Mouse (Mus musculus) adrenal gland, postnatal 14 days (tissue): Measurements from ENCODE around the gene Jund. TPM values are rescaled to one million over a fixed set of nuclear protein-coding genes. Genes with fewer than 3 reads are reported as not detected.

Source experiments
- DNase-seq: peaks from one replicate; pipeline ENCODE4 v3.0.0; 2021; ENCODE audit warnings: mixed read lengths
- total RNA-seq: library from RNA; stranded (reverse); gene quantifications from 2 replicates; pipeline ENCODE4 v1.2.3, GENCODE M21; 2021

The Jund gene
- total RNA-seq, 1 experiment from 2014 or later, result 174 TPM

DNA sequence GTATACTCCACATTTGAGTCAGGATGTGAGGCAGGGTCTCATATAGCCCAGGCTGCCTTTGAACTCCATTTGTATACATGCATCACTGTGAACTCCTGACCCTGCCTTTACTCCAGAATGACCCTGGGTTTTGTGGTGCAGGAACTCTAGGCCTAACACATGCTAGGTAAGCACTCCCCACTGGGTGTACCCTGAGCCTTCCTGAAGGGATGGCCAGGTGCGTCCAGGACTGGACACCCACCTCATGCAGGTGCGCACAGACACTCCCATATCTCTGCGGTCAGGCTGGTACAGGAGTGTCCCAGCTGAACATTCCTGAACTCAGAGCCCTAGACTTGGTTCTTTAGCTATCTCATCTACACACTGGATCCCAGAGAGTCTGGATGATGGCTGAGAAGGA, 24.6 kb upstream of the Jund start:
- no peak for DNase-seq

DNA sequence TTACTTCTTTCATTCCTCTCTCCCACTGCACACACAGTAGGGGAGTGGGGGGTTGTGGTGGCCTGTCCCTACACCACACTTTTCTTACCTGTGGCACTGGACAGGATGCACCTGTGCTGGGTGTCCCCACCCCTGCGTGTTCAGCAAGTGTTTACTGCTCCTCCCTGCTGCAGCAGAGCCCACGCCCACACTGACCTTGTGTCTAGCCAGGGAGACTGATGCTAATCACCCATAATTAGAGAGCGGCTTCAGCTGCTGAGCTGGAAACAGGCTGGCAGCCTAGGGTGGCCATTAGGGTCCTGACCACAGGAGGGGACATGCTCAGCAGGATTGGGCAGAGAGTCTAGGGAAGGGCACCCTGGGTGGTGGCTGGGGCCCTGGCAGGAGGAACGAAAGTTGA, 24.0 kb upstream of the Jund start:
- DNase-seq, result no peak

DNA sequence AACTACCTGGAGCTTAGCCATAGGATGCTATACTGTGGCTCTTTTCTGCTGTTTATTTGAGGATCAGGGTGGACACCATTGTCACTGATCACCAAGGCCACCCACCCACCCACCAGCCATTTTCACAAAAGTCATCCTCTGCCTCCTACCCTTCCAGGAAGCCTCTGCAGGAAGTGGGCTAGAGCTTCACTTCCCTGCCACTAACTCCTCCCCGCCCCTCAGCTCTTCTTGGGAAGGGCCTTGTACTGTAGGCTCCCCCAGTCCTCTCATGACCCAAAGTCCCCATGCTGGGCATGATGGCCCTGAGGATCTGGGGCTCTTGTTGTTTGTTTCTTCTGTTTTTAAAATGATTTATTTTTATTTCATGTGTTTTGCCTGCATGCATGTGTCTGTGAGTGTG, 23.4 kb upstream of the Jund start:
- DNase-seq, result no peak

DNA sequence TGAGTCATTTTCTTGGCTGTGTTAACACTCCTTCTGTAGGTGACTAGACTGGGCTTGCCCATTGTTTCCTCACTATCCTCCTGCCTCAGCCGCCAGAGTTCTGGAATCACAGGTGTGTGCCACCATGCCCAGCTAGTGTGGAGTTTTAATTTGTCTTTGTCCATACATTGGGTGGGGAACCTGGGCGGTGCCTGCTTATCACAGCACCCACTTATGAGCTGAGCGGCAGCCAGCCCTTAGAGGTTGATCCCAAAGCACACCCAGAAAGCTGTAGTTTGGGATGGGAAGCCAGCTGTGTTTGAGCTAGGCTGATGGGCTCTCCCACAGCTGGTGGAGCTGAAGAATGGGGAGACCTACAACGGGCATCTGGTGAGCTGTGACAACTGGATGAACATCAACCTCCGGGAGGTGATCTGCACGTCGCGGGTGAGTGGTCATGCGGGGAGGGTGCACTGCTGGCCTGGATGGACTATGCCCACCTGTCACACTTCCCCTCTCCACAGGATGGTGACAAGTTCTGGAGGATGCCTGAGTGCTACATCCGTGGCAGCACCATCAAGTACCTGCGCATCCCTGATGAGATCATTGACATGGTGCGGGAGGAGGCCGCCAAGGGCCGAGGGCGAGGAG, 21.2 kb upstream of the Jund start:
- DNase-seq, result no peak

DNA sequence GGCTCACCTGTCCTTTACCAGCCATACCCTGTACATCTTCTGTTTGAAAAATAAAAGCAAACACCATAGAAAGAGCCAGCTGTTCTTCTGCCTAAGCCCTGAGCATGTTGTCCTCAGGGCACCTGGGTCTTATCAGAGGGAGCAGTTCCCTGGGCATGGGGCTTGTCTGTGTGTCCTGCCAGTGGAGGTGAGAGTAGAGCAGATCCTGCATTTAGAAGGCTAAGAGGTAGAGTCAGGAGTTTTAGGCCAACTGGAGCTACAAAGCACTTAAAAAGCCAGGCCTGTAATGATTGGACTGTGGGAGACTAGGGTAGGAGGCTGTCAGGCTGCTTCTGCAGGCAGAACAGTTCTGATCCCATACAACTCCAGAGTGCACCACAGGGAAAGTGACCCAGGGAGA, 20.1 kb upstream of the Jund start:
- DNase-seq, result no peak

DNA sequence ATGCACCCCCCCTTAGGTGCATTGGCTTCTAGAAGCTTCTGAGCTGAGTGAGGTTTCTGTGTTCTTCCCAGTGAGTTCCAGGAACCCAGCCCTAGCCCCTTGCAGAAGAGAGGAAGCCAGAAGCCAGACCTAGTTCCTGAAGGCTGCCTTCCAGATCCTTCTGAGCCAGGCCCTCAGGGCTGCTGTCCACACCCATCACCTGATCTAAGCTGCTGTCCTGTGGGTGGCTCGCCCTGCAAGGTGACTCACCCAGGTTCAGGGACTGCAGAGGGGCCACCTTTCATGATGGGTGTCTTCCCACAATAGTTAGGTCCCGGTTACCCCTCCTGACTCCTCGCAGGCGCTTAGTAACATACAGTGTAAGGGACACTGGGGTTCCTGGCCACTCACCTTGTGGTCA, 19.3 kb upstream of the Jund start:
- no peak for DNase-seq

DNA sequence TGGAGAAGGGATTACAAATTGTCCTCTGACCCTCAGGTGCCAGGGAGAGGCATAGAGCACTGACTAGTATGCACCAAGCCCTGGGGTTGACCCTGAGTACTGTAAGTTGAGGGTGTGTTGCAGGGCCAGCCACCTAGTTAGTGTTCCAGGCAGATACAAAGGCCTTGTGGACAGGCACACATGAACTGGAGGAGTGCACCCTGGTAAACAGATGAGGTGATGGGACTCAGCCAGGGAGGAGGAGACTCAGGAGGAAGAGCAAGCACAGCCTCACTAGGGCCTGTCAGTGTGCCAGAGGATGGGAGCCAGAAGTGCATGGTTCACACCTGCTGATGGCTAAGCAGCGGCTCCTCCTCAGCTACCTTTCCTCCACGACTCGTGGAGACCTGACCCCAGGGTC, 18.7 kb upstream of the Jund start:
- DNase-seq, result no peak

DNA sequence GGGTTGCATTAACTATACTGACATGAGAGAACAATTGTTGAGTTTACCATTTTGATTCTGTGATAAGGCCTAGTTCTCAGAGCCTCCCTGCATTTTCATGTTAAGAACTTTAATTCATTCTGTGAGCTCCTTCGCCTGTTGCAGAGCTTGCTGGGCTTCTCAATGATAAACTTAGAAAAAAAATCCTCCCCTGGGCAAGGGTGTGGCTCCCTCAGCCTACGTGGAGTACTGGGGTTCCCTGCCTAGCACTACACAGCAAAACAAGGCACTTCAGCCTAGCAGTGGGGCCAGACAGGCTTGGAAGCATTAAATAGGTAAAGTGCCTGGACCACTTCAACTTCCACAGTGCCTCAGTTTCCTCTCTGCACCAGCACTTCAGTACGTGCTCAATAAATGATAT, 17.3 kb upstream of the Jund start:
- no peak for DNase-seq

DNA sequence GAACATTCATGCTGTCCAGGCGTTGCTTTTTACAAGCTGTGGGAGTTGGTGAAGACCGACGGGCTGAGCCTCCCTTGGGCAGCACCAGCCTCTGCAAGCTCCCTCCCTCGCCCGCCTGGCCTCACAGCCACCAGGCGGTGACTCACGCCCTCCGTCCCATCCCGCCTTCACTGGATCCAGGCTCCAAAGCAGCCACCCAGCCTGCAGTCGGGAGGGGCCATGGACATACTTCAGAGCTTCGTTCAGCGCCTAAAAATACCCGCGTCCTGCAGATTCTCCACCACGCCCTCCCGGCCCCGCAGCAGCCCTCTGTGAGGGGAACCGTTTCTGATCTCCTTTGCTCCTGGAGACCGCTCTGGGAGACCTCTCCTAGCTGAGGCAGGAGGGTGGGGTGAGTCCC, 16.6 kb upstream of the Jund start:
- DNase-seq, result peak; percentile 94

DNA sequence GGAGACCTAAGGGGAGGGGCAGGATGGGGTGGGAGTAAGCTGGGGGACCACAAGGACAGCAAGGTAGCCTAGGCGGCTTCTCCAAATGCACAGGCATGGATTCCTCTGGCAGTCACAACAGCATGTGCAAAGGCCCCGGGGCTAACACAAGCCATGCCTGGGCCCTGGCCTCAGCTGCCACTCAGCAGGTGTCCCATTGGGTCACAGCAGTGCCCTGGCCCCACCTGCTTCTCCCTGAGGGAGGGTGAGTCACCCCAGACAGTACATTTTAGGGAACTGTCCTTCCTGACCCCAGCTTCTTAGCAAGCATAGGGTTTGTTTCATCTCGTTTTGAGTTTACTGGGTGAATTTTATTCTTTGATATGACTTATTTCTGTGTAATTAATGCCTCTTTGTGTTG, 16.1 kb upstream of the Jund start:
- DNase-seq, result no peak

DNA sequence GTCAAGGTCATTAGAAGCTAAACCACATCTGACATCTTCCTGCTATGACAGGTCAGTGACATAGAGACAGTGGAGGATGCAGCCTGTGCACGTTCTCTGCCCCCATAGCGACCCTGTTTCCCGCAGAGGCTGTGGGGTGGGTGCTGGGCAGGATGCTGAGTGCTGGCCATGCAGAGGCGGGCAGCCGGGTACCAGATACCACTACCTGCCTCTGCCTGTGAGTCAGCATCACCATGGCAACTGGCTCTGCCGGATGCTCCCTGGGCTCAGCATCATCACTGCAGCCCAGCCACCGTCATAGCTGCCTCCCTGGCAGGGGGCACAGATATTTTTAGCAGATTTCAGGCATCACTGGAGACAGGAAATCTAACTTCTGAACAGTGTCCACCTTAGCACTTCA, 14.5 kb upstream of the Jund start:
- peak; percentile 60 for DNase-seq

DNA sequence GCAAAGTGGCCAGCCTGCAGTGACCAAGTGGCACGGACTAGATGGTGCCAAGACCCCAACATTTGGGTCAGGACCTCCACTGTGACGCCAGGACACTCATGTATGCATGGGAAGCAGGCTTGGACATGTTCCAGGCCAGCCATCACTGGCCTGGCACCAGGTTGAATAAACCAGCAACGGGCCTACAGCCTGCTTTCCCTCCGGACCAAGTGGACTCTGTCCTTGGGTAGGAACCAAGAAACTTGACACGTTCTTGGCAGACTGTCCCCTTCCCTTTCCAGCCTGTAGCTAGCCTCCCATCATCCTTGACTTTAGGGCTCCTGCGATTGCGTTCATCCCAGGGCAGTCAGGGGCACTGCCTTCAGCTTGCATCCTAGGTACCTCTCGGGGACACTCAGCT, 11.2 kb upstream of the Jund start:
- peak; percentile 92 for DNase-seq

DNA sequence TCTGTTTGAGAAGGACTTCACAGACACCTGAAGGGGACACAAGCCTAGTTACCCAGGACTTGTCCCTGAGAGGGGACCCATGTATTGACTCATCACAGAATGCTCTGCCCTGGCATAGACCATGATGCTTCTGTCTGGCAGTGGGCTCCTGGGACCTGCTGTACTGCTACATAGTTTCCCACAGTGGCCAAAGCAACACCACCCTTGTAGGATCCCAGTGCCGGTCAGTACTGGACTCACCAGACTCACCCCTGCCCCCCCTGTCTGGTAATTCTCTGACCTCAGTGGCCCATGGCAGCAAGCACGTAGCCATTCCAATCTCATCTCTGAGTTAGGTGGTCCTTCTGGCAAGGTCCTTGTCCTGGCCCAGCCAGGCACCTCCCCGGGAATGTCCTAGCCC, 10.6 kb upstream of the Jund start:
- no peak for DNase-seq

DNA sequence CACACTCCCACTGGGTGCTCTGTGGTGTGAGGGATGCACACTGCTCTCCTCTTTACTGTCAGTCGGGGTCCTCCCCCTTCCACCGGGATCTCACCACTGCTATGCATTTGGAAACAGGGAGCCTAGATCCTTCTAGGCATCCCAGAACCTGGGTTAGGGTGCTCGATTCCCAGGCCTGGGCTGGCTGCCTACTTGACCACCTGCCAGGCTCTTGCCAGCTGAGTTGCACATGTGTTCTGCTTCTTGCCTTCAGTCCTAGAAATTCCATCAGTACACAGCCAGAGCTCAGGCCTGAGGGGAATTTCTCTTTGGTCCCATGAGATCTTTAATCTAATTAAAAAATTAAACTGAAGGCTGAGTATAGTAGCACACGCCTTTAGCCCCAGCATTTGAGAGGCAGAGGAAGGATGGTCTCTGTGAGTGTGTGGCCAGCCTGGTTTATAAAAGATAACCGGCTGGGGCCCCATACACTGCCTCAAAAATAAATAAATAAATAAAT, 8.8 kb upstream of the Jund start:
- DNase-seq, result peak; percentile 65

DNA sequence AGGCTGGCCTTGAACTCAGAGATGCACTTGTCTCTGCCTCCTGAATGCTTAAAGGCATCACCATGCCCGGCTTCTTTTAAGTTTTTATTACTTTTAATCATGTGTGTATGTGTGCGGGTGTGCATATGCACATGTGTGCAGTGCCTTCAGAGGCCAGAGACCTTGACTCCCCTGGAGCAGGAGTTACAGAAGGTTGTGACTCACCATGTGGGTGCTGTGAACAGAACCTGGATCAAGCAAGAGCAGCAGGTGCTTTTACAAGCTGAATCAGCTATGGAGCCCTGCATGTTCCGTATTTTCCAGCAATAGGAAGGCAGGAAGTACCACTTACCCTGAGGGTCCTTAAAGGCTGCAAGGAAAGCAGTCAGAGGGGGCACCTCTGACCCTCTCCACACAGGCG, 7.5 kb upstream of the Jund start:
- DNase-seq, result no peak

DNA sequence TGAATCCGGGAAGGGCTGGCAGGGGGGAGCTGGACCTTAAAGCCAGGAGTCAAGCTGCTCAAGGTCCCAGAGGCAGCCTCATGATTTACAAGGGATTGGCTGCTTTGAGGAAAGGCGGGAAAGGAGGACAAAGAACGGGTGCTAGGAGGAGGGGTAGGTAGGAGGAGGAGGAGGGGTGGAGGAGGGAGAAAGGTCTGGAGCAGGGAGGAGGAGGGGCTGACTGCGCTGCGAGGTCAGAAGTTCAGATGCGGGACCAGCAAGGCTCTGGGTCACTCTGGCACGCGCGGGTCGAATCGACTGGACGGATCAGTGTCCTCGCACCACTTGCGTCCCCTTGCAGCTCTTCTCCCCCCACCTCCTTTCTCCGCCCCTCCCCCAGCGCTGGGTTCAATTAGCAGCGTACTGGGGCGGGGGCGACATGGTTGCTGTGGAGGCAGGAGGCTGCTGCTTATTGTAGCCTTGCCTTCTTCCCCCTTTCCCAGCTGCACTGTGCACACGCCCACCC, 7.0 kb upstream of the Jund start:
- peak; percentile 56 for DNase-seq

DNA sequence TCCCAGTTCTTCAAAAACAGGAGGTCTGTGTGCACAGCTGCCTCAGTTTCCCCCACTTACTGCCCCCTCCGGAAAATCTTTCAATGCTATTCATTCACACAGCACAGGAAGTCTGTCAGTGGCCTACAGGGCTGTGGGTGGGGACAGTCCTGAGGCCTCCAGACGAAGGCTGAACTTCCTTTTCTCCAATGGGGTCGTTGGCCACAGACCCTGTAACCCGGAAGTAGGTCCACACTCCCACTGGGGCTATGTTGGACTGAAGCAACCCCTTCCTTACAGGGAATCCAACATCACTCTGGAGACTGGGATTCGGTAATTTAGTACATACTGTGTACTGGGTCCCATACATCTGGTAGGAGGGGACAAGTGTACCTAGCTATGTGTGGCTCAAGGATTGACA, 5.1 kb upstream of the Jund start:
- no peak for DNase-seq

DNA sequence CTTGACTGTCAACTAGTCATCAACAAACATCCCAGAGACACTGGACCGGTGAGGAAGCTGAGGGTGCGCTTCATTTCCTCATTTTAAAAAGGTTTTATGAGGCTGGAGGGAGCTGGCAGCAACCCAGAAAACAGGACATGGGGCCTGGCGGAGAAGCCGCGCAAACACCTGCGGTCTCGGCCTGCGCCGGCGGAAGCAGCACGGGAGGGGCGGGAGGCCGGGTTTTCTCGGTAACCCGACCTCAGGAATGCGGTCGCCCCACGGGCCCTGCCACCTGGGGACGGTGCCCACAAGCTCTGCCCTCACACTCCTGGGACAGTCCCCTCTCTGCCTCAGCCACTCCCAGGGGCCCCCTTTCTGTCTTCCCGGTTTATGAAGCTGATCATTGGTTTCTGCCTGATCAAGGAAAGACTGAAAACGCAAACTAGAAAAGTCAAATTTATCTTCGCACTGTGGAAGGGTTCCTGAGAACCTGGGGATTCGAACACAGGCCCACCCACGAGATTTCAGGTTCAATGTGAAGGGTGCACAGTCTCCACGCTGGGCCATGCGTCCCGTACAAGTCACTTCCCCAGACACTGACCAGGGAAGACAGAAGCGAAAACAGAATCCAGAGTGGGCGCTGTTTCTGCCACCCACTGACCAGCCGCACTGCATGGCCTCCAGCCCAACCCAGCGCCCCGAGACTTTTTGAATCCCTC, 3.3 kb upstream of the Jund start:
- DNase-seq, result peak; percentile 57

DNA sequence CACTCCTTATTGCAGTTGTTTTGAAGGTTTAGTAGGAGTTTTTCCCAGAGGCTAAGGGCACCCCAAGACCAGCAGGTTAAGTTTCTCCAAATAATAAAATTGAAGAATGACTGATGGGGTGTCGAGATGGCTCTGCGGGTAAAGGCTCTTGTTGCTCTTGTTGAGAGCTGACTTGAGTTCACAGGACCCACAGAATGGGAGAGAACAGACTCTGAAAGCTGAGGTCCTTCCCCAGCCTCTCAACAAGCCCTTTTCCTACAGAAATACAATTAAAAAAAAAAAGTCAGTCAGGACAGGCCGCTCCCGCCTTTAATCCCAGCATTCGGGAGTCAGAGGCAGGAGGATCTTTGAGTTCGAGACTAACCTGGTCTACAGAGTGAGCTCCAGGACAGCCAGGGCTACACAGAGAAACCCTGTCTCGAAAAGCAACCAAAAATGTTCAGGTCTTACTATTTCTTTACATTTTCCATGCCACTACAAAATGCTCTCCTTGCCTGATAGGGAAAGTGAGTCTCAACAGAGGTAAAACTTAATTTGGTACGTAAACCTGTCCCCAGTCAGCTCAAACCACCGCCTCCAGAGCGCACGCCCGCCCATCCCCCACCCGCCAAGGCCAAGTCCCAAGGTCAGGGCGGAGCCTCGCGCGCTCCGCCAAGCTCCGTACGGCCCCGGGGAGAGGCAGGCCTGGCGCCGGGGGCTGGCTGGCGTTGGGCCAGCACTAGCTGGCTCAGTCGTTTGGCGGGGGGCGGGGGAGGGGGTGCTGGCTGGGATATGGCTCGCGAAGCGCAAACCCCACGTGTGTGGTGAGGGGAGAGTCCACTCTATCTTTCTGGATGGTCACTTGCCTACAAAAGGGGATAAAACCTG, 2.5 kb upstream of the Jund start:
- DNase-seq, result peak; percentile 89

DNA sequence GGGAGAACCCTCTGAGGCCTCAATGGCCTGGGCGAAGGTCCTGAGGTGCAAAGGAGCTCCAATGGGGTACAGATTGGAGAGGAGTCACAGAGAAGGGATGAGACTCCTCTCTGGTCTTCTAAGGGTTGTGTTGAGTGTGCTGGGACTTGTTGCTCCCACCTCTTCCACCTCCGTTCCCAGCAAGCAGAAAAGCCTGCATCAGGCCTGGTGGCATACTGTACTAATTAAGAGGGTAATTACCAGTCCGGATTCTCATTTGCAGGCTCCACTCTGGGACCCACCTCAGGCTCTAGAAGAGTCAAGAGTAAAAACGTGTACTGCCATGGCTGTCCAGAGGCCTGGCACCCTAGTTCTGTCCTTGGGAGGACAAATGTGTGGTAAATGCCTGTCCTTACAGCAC, 1.8 kb upstream of the Jund start:
- no peak for DNase-seq

DNA sequence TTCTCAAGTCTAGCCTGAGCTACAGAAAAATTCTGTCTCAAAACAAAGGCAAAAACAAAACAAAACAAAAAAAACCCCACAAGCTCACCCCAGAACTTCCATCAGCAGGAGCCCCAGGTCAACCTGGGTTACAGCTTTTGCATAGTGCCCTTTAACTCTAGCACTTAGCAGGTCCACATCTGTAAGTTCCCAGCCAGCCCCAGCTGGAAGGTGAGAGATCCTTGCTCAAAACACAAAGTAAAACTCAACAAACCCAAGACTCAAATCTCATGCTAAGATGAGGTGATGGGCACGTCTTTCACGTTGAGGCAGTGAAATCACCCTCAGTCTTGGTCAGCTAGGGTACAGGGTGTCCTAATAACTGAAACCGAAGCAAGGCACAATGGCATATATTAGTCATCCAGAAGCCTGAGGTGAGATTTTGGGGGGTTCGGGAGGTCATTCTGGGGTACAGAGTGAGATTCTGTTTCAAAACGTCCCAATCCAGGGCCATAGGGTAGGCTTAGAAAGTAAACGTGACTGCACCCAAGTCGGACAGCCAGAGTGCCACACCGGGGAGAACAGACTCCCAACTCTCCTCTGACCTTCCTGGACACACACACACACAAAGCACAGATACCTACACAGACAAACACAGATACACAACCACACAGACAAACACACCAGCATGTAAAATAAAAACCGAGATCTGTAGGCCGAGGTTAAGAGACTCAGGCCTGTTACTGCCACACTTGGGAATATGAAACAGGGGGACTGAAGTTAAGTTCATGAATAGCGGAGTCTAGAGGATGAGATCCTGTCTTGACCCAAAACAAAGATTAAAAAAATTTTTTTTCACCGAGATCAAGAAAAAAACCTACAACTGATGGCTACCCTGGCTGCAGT, 1.1 kb upstream of the Jund start:
- no peak for DNase-seq
